ENCODE assay signal across 9 mouse cellular contexts in genomic region chr7:28593206-28594111, GRCm38 (mm10). TPM values are rescaled to one million over a fixed set of nuclear protein-coding genes. Genes with fewer than 3 reads are reported as not detected.
A peak's percentile ranks its signal among the peaks of the same experiment; 100 is the strongest.
DNase-seq lines count a peak whose midpoint lies in the region; ATAC-seq and TF ChIP-seq lines count a peak whose summit lies in the region.
"Had no signal": no experiment of that assay in that cellular context is flagged by ENCODE, and none has a peak within 500 bp of the region (broad histone marks: within the 10 kb centered on the region; RNA-seq: fewer than 3 reads in every experiment).

No protein-coding gene starts in this region.

- ATAC-seq in stomach, embryonic 16.5 days (ENCODE audit: insufficient read depth, low FRiP score) = no peak

- peak; percentile 26 for DNase-seq in cerebellum, adult 9-11 months
- DNase-seq in cerebellum, postnatal 14 days = no peak
- DNase-seq in heart, embryonic 10.5 days (ENCODE audit: low spot score) = no peak
- DNase-seq in kidney, postnatal 4 days = peak; percentile 54 to 68
- no peak for DNase-seq in urinary bladder, adult 18-20 months (ENCODE audit: low spot score in 2 of 2)
- DNase-seq in thymus, postnatal 36 days = no peak

- no peak overlapping the region for H3K9ac ChIP-seq in ES-Bruce4 (ENCODE audit: low read depth, poor library complexity, severe bottlenecking)
- H3K9ac ChIP-seq in stomach, embryonic 16.5 days (ENCODE audit: low read length) = peak overlapping the region; percentile 43
- H3K9ac ChIP-seq: embryonic facial prominence, embryonic 15.5 days had no signal

- no peak for TF ChIP-seq POLR2A in ES-Bruce4 (IDR thresholded peaks at IDR 0.05; ENCODE audit: insufficient read depth, low read length)

- H3K36me3 ChIP-seq in ES-Bruce4 (ENCODE audit: control insufficient read depth, insufficient read depth, low read length, poor library complexity, severe bottlenecking) = no peaks in the 10 kb centered on the region
- no peaks in the 10 kb centered on the region; the same call in 1 of the 2 replicates for H3K36me3 ChIP-seq in heart, embryonic 10.5 days
- H3K36me3 ChIP-seq in stomach, embryonic 16.5 days (ENCODE audit: control insufficient read depth, insufficient read depth, low read length) = no peaks in the 10 kb centered on the region

- no peak for TF ChIP-seq EP300 in ES-Bruce4 (IDR thresholded peaks at IDR 0.05; ENCODE audit: insufficient read depth, low read depth, low read length)

- no peak overlapping the region for H3K4me2 ChIP-seq in stomach, embryonic 16.5 days (ENCODE audit: low read depth, low read length)
- H3K4me2 ChIP-seq: embryonic facial prominence, embryonic 15.5 days had no signal

- WGBS in heart, embryonic 10.5 days = 47% methylated on average over 14 of the region's 14 CpGs
- WGBS in stomach, embryonic 16.5 days = 38% methylated on average over 14 of the region's 14 CpGs

- no peaks in the 10 kb centered on the region for H3K9me3 ChIP-seq in ES-Bruce4 (replicated peaks; ENCODE audit: control insufficient read depth, insufficient read depth, low read length, poor library complexity, severe bottlenecking)
- no peaks in the 10 kb centered on the region for H3K9me3 ChIP-seq in heart, embryonic 10.5 days
- no peaks in the 10 kb centered on the region for H3K9me3 ChIP-seq in stomach, embryonic 16.5 days (replicated peaks; ENCODE audit: control insufficient read depth, low read length)
- H3K9me3 ChIP-seq: embryonic facial prominence, embryonic 15.5 days had no signal

- peak overlapping the region; percentile 26; the same call in 1 of the 2 replicates for H3K27ac ChIP-seq in ES-Bruce4 (ENCODE audit: insufficient read depth, low read length)
- peak overlapping the region; percentile 57; the same call in 1 of the 2 replicates for H3K27ac ChIP-seq in heart, embryonic 10.5 days
- H3K27ac ChIP-seq in stomach, embryonic 16.5 days (ENCODE audit: low read length) = 0 out of 2 replicates have a peak overlapping the region, but pooled peaks have one; percentile 17
- H3K27ac ChIP-seq: embryonic facial prominence, embryonic 15.5 days had no signal

- H3K27me3 ChIP-seq in ES-Bruce4 (ENCODE audit: control insufficient read depth, insufficient read depth, low read length, poor library complexity, severe bottlenecking) = no peaks in the 10 kb centered on the region
- H3K27me3 ChIP-seq in heart, embryonic 10.5 days (ENCODE audit: insufficient read depth, poor library complexity, severe bottlenecking) = no peaks in the 10 kb centered on the region
- no peaks in the 10 kb centered on the region for H3K27me3 ChIP-seq in stomach, embryonic 16.5 days (ENCODE audit: control insufficient read depth, insufficient read depth, low read length)
- H3K27me3 ChIP-seq: embryonic facial prominence, embryonic 15.5 days had no signal

- peaks cover 33% of the 10 kb centered on the region for H3K4me1 ChIP-seq in ES-Bruce4 (ENCODE audit: control insufficient read depth, insufficient read depth, low read length)
- H3K4me1 ChIP-seq in heart, embryonic 10.5 days = peaks cover 87% of the 10 kb centered on the region
- peaks cover 57% of the 10 kb centered on the region for H3K4me1 ChIP-seq in stomach, embryonic 16.5 days (ENCODE audit: control insufficient read depth, insufficient read depth, low read length)

- no peak overlapping the region for H3K4me3 ChIP-seq in ES-Bruce4 (ENCODE audit: low read depth, low read length)
- no peak overlapping the region for H3K4me3 ChIP-seq in heart, embryonic 10.5 days
- no peak overlapping the region for H3K4me3 ChIP-seq in stomach, embryonic 16.5 days (replicated peaks; ENCODE audit: low read length)
- H3K4me3 ChIP-seq: embryonic facial prominence, embryonic 15.5 days had no signal

- TF ChIP-seq CTCF in ES-Bruce4 (IDR thresholded peaks at IDR 0.05; ENCODE audit: low read depth, low read length) = no peak

RNA-seq across cellular contexts. Expression of gene Samd4b, which starts 4.5 kb away (rescaled TPM):
- polyA plus RNA-seq in ES-Bruce4 (2011; ENCODE audit: insufficient read depth, insufficient read length, low read depth, missing spikeins) = 86.0 and 94.1 TPM in 2 replicates
- polyA plus RNA-seq in heart, embryonic 10.5 days (2016; fragmentation: Nextera tagmentation; extraction: Ambion mirVana) = 24.5 and 29.7 TPM in 2 replicates
- polyA plus RNA-seq in stomach, embryonic 16.5 days (2015; fragmentation: Nextera tagmentation; extraction: Ambion mirVana) = 10.9 and 11.2 TPM in 2 replicates

RNA-seq across cellular contexts. Expression of gene Pak4, which starts 4.5 kb away (rescaled TPM):
- polyA plus RNA-seq in ES-Bruce4 (2011; ENCODE audit: insufficient read depth, insufficient read length, low read depth, missing spikeins) = 64.4 and 75.1 TPM in 2 replicates
- polyA plus RNA-seq in heart, embryonic 10.5 days (2016; fragmentation: Nextera tagmentation; extraction: Ambion mirVana) = 47.2 and 53.0 TPM in 2 replicates
- 54.8 and 64.4 TPM in 2 replicates for polyA plus RNA-seq in stomach, embryonic 16.5 days (2015; fragmentation: Nextera tagmentation; extraction: Ambion mirVana)

RNA-seq across cellular contexts. Expression of gene Acp7, which starts 37.7 kb away (rescaled TPM):
- polyA plus RNA-seq in ES-Bruce4 (2011; ENCODE audit: insufficient read depth, insufficient read length, low read depth, missing spikeins) = 1.4 and 1.8 TPM in 2 replicates
- 0.34 TPM in 1 of 2 replicates, not detected in the other for polyA plus RNA-seq in heart, embryonic 10.5 days (2016; fragmentation: Nextera tagmentation; extraction: Ambion mirVana)
- polyA plus RNA-seq in stomach, embryonic 16.5 days (2015; fragmentation: Nextera tagmentation; extraction: Ambion mirVana) = 0.16 TPM in 1 of 2 replicates, not detected in the other

RNA-seq across cellular contexts. Expression of gene Nccrp1, which starts 46.4 kb away (rescaled TPM):
- polyA plus RNA-seq in ES-Bruce4 (2011; ENCODE audit: insufficient read depth, insufficient read length, low read depth, missing spikeins) = 4.5 and 6.4 TPM in 2 replicates
- not detected in 2 replicates for polyA plus RNA-seq in heart, embryonic 10.5 days (2016; fragmentation: Nextera tagmentation; extraction: Ambion mirVana)
- polyA plus RNA-seq in stomach, embryonic 16.5 days (2015; fragmentation: Nextera tagmentation; extraction: Ambion mirVana) = 19.7 and 34.8 TPM in 2 replicates

RNA-seq across cellular contexts. Expression of gene Sycn, which starts 52.8 kb away (rescaled TPM):
- polyA plus RNA-seq in ES-Bruce4 (2011; ENCODE audit: insufficient read depth, insufficient read length, low read depth, missing spikeins) = not detected in 2 replicates
- polyA plus RNA-seq in heart, embryonic 10.5 days (2016; fragmentation: Nextera tagmentation; extraction: Ambion mirVana) = not detected in 2 replicates
- polyA plus RNA-seq in stomach, embryonic 16.5 days (2015; fragmentation: Nextera tagmentation; extraction: Ambion mirVana) = 124 and 215 TPM in 2 replicates
- polyA plus RNA-seq: embryonic facial prominence, embryonic 15.5 days had no signal

Comparison
In these comparisons a context has a peak if more than half of its experiments do, and no peak if none do; other contexts are left out.
1. DNase-seq: peak in cerebellum, adult 9-11 months (single experiment) and kidney, postnatal 4 days (2 of 2); none in cerebellum, postnatal 14 days (0 of 2), heart, embryonic 10.5 days (single experiment), urinary bladder, adult 18-20 months (0 of 2) and thymus, postnatal 36 days (0 of 2).
2. Peak in every context shown above with its lines, with median percentiles within 50 percentile points of each other: H3K27ac ChIP-seq.